Mouse (Mus musculus): ENCODE results near the gene Adgrl3.

DNA sequence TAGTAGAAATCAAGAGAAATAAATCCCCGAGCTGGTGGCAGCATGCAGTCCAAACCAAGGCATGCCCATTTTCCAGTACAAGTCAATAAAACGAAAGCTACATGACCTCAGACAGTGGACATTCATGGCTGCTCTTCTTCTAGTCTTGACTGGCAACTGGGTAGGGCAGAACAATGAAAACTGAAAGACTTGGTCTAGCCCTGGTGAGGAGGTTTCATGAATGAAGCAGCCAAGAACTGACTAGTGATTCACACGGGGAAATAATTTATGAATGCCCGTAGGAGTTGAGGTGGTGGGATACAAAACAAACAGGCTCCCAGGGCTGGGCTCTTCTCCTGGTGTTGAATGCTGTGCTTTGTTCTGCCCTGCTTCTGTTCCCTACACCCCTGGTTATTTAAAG is 34.7 kb downstream of the Adgrl3 start:
- TF ChIP-seq POLR2A (IDR thresholded peaks at IDR 0.05; ENCODE audit: low read depth, low read length) (no peak), CTCF (conservative IDR thresholded peaks at IDR 0.05; ENCODE audit: insufficient read depth, insufficient read length, low read depth, low read length) (no peak)
